Mouse (Mus musculus): ENCODE data around the gene Itgb4.

The Itgb4 gene

DNA sequence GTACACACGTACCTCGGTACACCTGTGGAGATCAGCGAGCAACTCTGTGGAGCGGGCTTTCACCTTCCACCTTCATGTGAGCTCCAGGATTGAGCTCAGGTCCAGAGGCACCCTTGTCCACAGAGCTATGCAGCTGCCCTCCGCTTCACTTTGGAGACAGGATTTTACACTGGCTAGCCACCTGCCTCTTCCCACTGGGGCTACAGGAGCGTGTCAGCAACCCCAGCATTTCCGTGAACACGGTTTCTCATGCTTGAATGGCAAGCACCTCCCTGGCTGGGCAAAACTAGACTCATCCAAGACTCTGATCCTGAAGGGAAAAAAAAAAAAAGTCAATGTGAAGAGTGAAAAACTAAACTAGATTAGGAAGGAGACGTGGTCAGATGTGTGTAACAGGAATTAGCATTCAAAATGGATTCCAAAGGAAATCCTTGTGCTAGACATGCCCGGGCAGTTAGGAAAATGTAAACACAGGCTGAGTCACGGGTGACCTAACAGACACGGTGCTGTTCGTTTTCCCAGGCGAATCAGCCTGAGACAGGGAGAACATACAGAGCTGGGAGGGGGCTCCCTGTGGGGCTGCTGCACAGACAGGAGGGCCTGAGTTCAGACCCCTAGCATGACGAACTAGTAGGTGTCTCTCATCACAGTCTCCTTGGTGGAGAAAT is 4.4 kb upstream of the Itgb4 start:
- DNase-seq (ENCODE audit: low spot score): no peak

- no peak for DNase-seq (ENCODE audit: low spot score)
Measured at GRCm38 (mm10) chr11:115971016-115971415, 3.5 kb upstream of the Itgb4 start.

DNA sequence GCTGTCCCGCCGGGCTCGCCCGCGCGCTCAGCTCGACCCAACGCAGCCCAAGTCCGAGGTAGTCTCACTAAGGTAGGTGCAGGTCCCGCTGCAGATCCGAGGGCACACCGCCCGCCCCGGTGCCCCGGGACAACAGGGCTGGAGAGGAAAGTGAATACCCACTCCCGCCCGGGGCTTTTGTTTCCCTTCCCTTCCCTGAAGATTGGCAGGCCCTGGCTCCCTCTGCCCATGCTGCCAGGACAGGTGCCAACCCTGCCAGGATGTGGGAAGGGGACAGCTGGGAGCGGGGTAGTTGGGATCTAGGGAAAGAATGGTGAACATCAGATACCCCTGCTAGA is 543 bp downstream of the Itgb4 start:
- DNase-seq (ENCODE audit: low spot score): no peak

GRCm38 (mm10) chr11:115975544-115975943 is 1.0 kb downstream of the Itgb4 start:
- no peak for DNase-seq (ENCODE audit: low spot score)

DNA sequence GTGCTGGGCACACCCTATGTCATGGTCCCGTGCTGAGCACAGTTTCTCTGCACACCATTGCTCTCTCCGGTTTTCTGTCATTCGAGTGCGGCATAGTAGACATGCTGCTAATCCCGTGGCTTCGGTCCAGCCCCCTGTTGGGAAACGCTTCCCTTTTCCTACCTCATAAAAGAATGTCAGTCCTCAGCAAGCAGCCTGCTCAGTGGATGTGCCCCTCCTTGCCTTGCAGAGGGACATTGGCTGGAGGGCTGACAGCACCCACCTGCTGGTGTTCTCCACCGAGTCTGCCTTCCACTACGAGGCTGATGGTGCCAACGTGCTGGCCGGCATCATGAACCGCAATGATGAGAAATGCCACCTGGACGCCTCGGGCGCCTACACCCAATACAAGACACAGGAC is 8.0 kb downstream of the Itgb4 start:
- DNase-seq (ENCODE audit: low spot score): no peak

- no peak for DNase-seq (ENCODE audit: low spot score)
Measured at GRCm38 (mm10) chr11:115983291-115983690, 8.8 kb downstream of the Itgb4 start.

- DNase-seq (ENCODE audit: low spot score): no peak
Measured at GRCm38 (mm10) chr11:115989686-115990085, 15.2 kb downstream of the Itgb4 start.

- DNase-seq (ENCODE audit: low spot score): no peak
Measured at GRCm38 (mm10) chr11:115992098-115992497, 17.6 kb downstream of the Itgb4 start.

- no peak for DNase-seq (ENCODE audit: low spot score)
Measured at GRCm38 (mm10) chr11:115995256-115995655, 20.7 kb downstream of the Itgb4 start.

GRCm38 (mm10) chr11:115997047-115997446 is 22.5 kb downstream of the Itgb4 start:
- no peak for DNase-seq (ENCODE audit: low spot score)

DNA sequence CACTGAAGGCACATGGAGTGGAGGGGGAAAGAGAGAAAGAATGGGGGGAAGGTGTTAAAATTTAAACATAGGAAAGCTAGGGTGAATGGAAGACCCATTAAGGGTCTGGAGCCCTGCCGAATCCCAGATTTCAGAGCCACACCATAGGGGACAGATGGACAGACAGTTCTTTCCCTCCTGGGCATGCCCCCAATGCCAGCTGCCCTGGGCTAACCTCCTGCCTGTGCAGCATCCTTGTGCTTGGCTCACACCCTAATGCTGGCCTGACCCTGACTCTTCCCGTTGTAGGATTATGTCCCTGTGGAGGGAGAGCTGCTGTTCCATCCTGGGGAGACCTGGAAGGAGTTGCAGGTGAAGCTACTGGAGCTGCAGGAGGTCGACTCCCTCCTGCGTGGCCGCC is 23.2 kb downstream of the Itgb4 start:
- DNase-seq (ENCODE audit: low spot score): no peak

DNA sequence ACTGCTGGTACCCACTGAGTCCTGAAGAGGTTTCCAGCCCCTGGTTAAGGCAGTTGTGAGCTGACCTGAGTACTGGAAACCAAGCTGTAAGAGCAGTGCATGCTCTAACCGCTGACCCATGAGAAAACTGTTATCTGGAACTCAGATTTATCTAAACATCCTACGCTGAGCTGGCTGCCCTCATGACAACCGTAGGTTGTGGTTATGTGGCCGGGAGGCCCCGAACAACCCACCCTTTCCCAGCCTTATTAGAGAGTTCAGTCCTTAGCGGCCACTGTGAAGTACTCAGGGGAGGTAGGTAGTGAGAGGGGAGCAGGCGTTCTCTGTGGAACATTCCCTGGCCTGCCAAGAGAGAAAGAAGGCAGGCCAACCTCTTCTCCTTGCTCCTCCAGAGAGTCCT is 24.5 kb downstream of the Itgb4 start:
- DNase-seq (ENCODE audit: low spot score): no peak

DNA sequence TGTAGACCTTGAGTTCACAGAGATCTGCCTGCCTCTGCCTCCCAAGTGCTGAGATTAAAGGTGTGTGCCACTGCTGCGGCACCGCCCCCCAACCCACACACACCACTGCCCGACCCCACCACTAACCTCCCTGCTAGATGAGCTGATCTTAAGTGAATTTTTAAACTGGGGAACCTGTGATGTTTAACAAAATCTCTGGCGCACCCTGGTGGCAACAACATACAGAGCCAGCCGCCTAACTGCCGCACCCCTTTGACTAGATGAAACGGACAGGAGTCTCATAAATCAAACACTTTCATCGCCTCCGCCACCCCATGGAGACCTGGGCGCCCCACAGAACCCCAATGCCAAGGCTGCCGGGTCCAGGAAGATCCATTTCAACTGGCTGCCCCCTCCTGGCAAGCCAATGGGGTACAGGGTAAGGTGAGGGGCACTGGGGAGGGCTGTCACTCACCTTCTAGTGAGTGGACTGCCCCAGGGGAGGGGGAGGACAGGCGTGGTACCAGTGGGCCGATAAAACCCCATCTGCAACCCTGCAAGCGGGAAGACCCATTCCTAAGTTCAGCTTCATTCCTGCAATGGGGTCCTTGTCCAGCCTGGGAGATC is 25.1 kb downstream of the Itgb4 start:
- DNase-seq (ENCODE audit: low spot score): peak; percentile 87

GRCm38 (mm10) chr11:116000607-116001006 is 26.1 kb downstream of the Itgb4 start:
- DNase-seq (ENCODE audit: low spot score): no peak

DNA sequence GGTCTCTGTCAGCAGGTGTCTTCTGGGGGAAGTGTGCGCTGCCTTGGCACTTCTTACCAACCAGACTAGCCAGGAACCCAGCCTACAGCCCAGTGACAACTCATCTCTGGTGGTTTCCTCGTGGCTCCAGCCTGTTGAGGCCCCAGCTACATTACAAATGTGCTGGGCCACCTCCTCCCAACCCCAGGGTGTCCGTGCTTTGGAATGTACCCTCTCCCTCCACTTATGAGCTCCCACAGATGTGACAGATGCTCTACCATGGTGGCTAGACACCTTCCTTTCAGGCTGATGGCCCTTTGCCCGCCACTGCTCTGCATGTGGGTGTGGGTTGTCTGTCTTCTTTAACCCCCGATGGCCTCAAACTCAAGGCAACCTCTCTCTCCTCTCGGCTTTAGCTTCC is 27.2 kb downstream of the Itgb4 start:
- DNase-seq (ENCODE audit: low spot score): no peak

GRCm38 (mm10) chr11:116002894-116003293 is 28.4 kb downstream of the Itgb4 start:
- DNase-seq (ENCODE audit: low spot score): no peak

DNA sequence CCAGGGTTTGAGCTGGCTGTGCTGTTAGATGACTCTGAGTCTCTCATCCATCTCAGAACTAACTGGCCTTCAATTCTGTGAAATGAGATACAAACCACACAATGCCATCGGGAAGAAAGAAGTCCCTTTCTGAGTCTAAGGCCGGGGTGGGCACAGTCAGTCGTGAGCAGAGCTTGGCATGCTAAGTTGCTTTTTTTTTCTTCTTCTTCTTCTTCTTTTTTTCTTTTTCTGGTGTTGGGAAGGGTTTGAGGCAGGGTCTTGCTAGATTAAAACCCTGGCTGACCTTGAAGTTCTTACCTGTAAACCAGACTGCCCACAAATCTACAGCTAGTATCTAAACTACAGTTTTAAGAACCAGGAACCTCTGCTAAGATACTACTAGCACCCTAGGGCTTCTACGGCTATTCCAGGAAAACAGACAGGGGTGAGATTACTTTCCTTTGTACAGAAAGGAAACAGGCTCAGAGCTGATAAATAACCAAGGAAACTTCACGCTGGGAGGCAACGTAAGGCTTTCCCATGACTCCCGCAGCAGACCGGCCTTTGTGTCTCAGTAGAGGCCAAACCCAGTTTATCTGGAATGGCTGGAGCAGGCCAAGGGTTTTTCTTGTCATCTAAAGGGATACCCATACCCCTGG is 29.8 kb downstream of the Itgb4 start:
- DNase-seq (ENCODE audit: low spot score): no peak

DNA sequence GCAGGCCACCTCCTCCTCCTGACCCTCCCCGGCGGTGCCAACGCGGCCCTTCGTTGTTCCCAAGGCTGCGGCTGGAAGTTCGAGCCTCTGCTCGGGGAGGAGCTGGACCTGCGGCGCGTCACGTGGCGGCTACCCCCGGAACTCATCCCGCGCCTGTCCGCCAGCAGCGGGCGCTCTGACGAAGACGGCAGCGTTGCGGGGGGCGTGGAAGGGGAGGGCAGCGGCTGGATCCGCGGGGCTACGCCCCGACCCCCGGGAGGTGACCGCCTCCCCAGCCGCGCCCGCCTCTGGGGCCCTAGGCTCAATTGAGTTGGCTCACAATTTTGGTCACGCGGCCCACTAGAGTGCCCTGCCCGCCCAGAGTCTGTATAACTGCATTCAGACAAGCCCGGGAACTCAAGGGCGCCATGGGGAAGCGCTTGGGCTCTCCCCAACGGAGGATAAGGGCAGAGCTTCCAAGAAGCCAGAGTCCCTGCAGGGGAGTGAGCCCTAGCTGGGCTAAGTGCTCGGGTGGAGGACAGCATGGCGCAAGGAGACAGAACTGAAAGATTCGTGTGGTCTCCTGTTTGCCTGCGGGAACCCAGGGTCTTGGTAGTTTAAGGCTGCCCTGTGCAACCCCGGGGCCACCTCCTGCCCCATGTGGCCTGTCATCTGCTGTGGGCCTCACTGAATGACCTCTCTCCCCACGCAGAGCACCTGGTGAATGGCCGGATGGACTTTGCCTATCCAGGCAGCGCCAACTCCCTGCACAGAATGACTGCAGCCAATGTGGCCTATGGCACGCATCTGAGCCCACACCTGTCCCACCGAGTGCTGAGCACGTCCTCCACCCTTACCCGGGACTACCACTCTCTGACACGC is 30.6 kb downstream of the Itgb4 start:
- DNase-seq (ENCODE audit: low spot score): peak; percentile 90

GRCm38 (mm10) chr11:116005701-116006419 is 31.4 kb downstream of the Itgb4 start:
- DNase-seq (ENCODE audit: low spot score): no peak

DNA sequence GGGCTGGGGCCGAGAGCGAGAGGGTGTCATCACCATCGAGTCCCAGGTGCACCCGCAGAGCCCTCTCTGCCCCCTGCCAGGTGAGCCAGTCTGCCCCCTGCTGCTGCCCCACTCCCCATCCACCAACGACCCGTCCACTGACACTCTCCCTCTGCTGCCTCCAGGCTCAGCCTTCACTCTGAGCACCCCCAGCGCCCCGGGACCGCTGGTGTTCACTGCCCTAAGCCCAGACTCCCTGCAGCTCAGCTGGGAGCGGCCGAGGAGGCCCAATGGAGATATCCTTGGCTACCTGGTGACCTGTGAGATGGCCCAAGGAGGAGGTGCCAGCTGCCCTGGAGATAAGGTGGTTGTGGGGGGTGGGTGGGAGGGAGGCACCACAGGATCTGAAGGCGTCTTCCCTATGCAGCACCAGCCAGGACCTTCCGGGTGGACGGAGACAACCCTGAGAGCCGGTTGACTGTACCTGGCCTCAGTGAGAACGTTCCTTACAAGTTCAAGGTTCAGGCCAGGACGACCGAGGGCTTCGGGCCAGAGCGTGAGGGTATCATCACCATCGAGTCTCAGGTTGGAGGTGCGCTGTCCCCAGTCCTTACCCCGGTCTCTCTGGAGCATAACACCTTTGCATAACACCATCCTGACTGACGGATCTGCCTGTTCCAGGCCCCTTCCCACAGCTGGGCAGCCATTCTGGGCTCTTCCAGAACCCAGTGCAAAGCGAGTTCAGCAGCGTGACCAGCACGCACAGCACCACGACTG is 32.8 kb downstream of the Itgb4 start:
- DNase-seq (ENCODE audit: low spot score): no peak

GRCm38 (mm10) chr11:116008411-116008810 is 33.9 kb downstream of the Itgb4 start:
- DNase-seq (ENCODE audit: low spot score): no peak

Measured in testis, postnatal 10 days (tissue).